Mouse (Mus musculus) cerebellum, adult (tissue): ENCODE data around the gene Parvb.

ENCODE experiments used
- ATAC-seq: cut with Nextera tagmentation; 2 replicates; pipeline ENCODE4 v1.9.2; 2017; ENCODE audit warnings: mild to moderate bottlenecking, moderate library complexity, mixed read lengths; ENCODE audit not compliant: insufficient number of reproducible peaks, low FRiP score, low TSS enrichment

The Parvb gene

GRCm38 (mm10) chr15:84314420-84315080, 82.7 kb downstream of the Parvb start:
- no peak for ATAC-seq

GRCm38 (mm10) chr15:84315276-84316046, 83.6 kb downstream of the Parvb start:
- no peak for ATAC-seq

DNA sequence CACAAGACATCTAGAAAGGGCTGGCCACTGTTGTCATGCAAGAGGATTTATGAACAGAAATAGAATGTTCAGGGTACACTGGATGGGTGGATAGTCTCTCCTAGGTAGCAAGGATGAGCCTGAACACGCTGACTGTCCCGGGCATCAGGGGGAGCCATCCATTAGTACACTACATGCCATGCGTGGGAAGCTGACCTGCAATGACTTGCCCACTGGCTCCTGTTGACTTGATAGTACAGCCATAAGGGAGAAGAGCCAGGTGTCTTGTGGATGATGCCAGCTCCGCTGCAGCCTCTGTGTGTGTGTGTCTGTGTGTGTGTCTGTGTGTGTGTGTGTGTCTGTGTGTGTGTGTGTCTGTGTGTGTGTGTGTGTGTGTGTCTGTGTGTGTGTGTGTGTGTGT, 87.5 kb downstream of the Parvb start:
- no peak for ATAC-seq

GRCm38 (mm10) chr15:84321544-84322174, 89.8 kb downstream of the Parvb start:
- no peak for ATAC-seq

- ATAC-seq = no peak
Measured at GRCm38 (mm10) chr15:84323966-84324869, 92.4 kb downstream of the Parvb start, which contains the start of gene Parvg. Parvg (plus strand) TSS chr15:84324026.

DNA sequence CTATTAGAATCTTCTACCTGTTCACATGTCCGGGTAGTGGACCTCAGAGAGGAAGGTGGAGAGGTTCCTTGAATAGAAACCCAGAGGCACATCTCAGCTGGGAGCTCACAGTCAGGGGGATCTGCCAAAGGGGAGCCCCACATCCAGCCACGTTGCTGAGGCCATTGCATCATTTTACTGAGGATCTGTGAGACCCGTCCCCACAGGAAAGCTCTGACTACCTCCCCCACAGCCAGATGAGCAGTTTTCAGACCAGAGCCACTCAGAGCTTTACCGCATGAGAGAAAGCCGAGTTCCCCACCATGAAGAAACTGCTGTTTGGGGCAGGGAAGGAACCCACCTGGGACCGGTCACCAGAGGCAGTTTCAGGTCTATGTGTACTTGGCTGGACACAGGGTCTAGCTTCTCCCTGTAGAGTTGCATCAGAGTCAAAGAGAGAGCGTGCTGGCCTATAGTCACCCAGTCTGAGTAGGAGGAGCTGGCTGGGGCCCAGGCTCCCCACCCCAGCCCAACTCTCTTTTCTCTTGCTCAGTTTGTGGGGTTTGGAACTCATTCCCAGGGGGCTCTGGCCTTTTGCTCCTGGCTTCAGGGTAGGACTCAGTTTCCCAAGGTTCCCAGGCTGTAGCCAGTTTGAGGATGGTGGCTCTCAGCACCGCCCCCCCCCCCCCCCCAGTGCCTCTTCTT, 93.2 kb downstream of the Parvb start:
- ATAC-seq = no peak

DNA sequence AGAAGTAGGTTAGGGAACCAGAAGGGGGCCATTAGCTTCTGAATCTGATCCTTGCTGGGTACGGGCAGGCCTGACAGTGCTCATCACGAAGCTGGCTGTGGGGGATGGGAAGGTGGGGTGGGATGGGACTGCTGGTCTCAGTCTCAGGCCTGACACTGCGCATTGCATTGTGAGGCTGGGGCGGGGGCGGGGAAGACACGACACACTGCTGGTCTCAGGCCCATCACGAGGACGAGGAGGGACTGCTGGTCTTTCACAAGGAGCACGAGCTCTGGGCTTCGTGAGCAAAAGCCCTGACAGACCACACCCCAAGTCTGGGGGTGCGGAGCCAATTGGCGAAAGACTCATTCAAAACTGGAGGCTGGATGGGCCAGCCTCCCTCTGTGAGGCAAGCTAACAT, 93.9 kb downstream of the Parvb start:
- ATAC-seq = no peak

GRCm38 (mm10) chr15:84328870-84329269, 97.0 kb downstream of the Parvb start:
- ATAC-seq = no peak

DNA sequence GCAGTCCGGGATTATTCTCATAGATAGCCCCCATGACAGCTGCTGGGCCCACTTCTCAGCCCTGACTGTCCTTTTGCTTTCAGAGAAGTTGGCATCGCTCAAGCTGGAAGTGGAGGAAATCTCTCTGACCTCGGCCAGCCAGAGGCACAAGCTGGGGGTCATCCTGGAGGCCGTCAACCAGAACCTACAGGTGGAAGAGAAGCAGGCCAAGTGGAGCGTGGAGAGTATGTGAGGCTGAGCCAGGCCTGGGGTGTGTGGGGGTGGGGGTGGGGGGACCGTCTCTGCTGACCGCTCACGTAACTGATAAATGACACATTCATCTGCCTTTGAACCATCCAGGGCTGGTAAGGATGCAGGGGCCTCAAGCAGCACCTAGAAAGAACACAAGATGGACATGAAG, 98.1 kb downstream of the Parvb start:
- ATAC-seq = no peak

DNA sequence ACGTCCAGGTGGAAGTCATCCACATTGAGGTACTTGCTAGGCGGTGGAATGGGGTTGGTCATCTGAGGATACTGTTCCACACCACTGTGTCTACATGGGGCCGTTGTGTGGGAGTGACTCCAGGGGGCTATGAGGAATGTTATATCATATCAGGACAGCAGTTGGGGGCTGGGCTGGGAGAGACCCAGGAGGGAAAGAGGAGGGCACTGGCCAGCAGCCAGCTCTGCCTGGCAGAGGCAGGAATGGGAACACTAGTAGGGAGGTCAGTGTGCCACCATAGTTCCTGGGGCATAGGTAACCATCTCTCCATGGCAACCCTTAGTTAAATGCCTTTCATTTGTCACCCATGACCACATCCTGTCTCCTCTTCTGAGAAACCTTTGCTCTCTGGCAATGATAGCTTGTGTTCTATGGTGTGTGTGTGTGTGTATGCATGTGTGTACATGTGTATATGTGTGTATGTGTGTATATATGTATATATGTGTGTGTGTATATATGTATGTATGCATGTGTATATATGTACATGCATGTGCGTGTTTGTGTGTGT, 99.3 kb downstream of the Parvb start:
- ATAC-seq = no peak

DNA sequence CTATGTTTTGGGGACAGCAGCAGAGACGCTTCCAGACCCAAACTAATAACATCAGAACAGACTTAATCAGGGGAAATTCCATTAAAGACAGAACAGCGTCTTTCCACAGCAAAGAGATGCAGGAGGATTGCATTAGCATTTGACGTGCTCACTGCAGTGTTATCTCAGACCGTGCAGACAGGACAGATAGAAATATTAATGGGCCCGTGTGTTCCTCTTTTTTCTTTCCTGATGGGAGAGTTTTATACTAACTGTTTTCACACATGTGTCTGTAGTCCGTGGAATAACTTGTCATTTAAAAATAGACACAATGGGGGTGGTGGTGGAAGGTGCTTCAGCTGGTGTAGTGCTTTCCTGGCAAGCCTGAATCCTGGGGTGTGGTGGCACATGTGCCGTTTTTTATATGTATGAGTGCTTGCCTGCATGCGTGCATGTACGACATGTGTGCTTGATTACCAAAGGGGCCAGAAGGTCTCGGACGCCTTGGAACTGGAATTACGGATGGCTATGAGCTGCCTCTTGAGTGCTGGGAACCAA, 104.5 kb downstream of the Parvb start:
- no peak for ATAC-seq

GRCm38 (mm10) chr15:84337599-84337998, 105.8 kb downstream of the Parvb start:
- ATAC-seq = no peak

DNA sequence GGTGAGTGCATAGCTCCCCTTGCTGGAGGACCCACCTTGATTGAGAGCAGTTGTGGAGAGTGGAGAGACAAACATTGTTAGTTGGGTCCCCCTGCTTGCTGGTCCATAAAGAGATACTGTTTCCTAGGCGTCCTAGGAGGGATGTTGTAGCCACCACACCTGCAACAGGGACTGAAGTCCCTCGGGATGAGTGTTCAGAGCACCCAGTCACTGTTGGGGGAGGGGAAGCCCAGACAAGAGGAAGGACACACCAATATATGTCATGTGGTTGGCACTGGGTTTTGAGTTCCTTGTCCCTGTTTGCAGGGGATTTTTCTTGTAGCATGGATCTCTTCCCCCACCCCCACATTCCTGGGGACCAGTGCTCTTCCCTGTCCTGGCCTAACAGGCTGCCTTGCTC, 109.1 kb downstream of the Parvb start:
- no peak for ATAC-seq

- no peak for ATAC-seq
Measured at GRCm38 (mm10) chr15:84348769-84349168, 116.9 kb downstream of the Parvb start.

DNA sequence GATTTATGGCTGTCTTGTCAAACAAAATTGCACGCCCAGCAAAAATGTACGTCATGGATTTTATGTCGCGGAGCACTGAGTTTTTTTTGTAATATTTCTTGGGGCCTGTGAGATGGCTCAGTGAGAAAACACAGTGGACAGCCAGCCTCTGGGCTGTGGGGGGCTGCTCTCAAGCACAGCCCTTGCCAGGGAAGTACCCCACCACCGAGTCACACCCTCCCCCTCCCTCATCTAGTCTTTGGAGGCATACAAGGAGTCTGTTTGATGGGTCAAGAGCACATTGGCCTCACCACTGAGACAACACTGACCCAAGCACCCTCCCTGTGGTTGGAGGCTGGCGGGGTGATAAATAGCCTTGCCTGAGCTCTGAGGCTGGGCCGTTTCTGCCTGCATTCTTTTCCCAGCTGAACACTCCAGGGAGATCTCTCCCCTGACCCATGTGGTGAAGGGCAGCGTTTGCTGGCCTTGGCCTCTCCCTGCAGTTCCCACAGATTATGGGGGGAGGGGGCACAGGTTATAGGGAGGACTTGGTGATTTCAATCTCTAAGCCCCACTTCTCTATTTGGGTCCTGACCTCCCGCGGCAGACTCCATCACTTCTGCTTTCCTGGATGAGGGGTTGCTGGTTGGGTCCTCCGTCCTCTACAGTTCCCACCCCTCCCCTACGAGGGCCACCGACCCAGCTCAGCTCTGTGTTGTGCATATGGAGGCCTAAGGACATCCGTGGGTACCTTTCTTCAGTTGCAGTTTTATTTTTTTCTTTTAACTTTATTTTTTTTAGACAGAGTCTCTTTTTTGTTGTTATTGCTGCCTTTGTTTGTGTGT, 118.3 kb downstream of the Parvb start:
- ATAC-seq = no peak

- ATAC-seq = no peak
Measured at GRCm38 (mm10) chr15:84351342-84351741, 119.5 kb downstream of the Parvb start.

- ATAC-seq = no peak
Measured at GRCm38 (mm10) chr15:84351915-84352844, 120.3 kb downstream of the Parvb start.
